Mouse (Mus musculus) liver, embryonic 13.5 days (tissue): ENCODE data around the gene Tm4sf20. TPM values are rescaled to one million over a fixed set of nuclear protein-coding genes. Genes with fewer than 3 reads are reported as not detected.

ENCODE experiments used
- ATAC-seq: fragments of 200-750 bp; cut with Nextera tagmentation; 2 replicates; pipeline ENCODE4 v1.8.0; 2017; ENCODE audit warnings: low read depth, mild to moderate bottlenecking, moderate number of reproducible peaks, moderate library complexity
- DNase-seq: peaks from one replicate; pipeline ENCODE4 v3.0.0; 2022
- H3K27ac ChIP-seq: fragments of 300-500 bp; sonication (generic); 2 replicates; pipeline ENCODE4 v1.5.1; 2015; ENCODE audit warnings: moderate library complexity, mild to moderate bottlenecking, inconsistent platforms
- H3K27me3 ChIP-seq: fragments of 300-500 bp; sonication (generic); 2 replicates; pipeline ENCODE4 v1.6.1; 2015; ENCODE audit warnings: mild to moderate bottlenecking, inconsistent platforms
- H3K36me3 ChIP-seq: fragments of 300-500 bp; sonication (generic); 2 replicates; pipeline ENCODE4 v1.6.1; 2015; ENCODE audit warnings: mild to moderate bottlenecking, inconsistent platforms
- H3K4me1 ChIP-seq: fragments of 300-500 bp; sonication (generic); replicated peaks from 2 replicates; pipeline ENCODE4 v1.6.1; 2015; ENCODE audit warnings: inconsistent platforms
- H3K4me2 ChIP-seq: fragments of 300-500 bp; sonication (generic); 2 replicates; pipeline ENCODE4 v1.6.1; 2015; ENCODE audit warnings: inconsistent platforms, mild to moderate bottlenecking, moderate library complexity
- H3K4me3 ChIP-seq: fragments of 300-500 bp; sonication (generic); replicated peaks from 2 replicates; pipeline ENCODE4 v1.5.1; 2015; ENCODE audit warnings: mild to moderate bottlenecking, inconsistent platforms
- H3K9ac ChIP-seq: fragments of 300-500 bp; sonication (generic); 2 replicates; pipeline ENCODE4 v1.6.1; 2015; ENCODE audit warnings: mild to moderate bottlenecking, inconsistent platforms
- H3K9me3 ChIP-seq: fragments of 300-500 bp; sonication (generic); replicated peaks from 2 replicates; pipeline ENCODE4 v1.6.1; 2016; ENCODE audit warnings: inconsistent platforms
- WGBS: fragments of 180-500 bp; shearing (Covaris S2); methylation state at CpG from one replicate; pipeline ENCODE4 v1.1.7; 2015; ENCODE audit not compliant: insufficient replicate concordance; 5-methylcytosine and 5-hydroxymethylcytosine counted together
- polyA plus RNA-seq: library from polyadenylated mRNA; unstranded; fragments of >200 nt; fragmentation: Nextera tagmentation; extraction: Ambion mirVana; gene quantifications from 2 replicates; pipeline ENCODE4 v1.2.1, GENCODE M21; 2015

Gene Tm4sf20
- polyA plus RNA-seq, 1 experiment from 2014 or later: not detected

- peak overlapping the region; percentile 29; the same call in 1 of the 2 replicates for H3K27ac ChIP-seq
- no peaks in the 10 kb centered on the region for H3K9me3 ChIP-seq
- H3K27me3 ChIP-seq: peaks cover 4% of the 10 kb centered on the region; the same call in 1 of the 2 replicates
- H3K4me1 ChIP-seq: peaks cover 39% of the 10 kb centered on the region
- no peak for DNase-seq
- H3K36me3 ChIP-seq: no peaks in the 10 kb centered on the region
- no peak overlapping the region for H3K4me2 ChIP-seq
- H3K4me3 ChIP-seq: no peak overlapping the region
- peak; percentile 71 for ATAC-seq
- H3K9ac ChIP-seq: no peak overlapping the region
- WGBS: 60% methylated on average over 4 of the region's 4 CpGs
These were observed 28.8 kb upstream of the Tm4sf20 start for GRCm38 (mm10) chr1:82797088-82797487.

GRCm38 (mm10) chr1:82795702-82796443 is 27.6 kb upstream of the Tm4sf20 start:
- H3K9ac ChIP-seq: no peak overlapping the region
- H3K4me1 ChIP-seq: peaks cover 41% of the 10 kb centered on the region
- no peak overlapping the region for H3K4me2 ChIP-seq
- no peaks in the 10 kb centered on the region for H3K36me3 ChIP-seq
- H3K27me3 ChIP-seq: no peaks in the 10 kb centered on the region
- no peak overlapping the region for H3K4me3 ChIP-seq
- DNase-seq (no peak), ATAC-seq (peak; percentile 47; the same call in 1 of the 2 replicates)
- peak overlapping the region; percentile 37 for H3K27ac ChIP-seq
- 31% methylated on average over 18 of the region's 18 CpGs for WGBS
- H3K9me3 ChIP-seq: no peaks in the 10 kb centered on the region

GRCm38 (mm10) chr1:82795211-82795610 is 26.9 kb upstream of the Tm4sf20 start:
- Histone ChIP-seq H3K4me3 (no peak overlapping the region), H3K9me3 (no peaks in the 10 kb centered on the region), H3K4me2 (no peak overlapping the region), H3K27me3 (no peaks in the 10 kb centered on the region), H3K27ac (0 out of 2 replicates have a peak overlapping the region, but pooled peaks have one; percentile 2), H3K36me3 (no peaks in the 10 kb centered on the region), H3K9ac (no peak overlapping the region), H3K4me1 (peaks cover 41% of the 10 kb centered on the region)
- ATAC-seq: no peak
- WGBS: 77% methylated on average over 2 of the region's 2 CpGs
- no peak for DNase-seq

DNA sequence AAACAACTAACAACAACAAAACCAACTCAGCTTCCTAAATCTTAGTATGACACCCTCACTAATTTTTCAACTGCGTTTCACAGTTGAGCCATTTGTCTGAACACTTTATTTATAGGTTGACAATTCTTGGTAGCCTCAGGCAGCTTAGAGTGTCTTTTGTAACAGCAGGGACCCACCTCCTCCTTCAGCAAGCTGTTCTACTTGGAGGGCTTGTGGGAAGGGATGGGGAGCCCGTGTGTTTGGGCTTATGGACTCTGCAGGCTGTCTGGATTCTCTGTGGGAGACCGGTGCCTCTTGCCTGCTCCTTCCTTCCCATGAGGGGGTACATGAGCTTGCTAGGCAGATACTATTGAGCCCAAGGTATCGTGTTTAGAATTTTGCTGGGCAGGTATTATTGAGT is 25.7 kb upstream of the Tm4sf20 start:
- 69% methylated on average over 4 of the region's 4 CpGs for WGBS
- no peak overlapping the region for H3K4me2 ChIP-seq
- no peak for DNase-seq

GRCm38 (mm10) chr1:82793110-82793509 is 24.8 kb upstream of the Tm4sf20 start:
- no peak for DNase-seq
- H3K27me3 ChIP-seq: no peaks in the 10 kb centered on the region
- no peak overlapping the region for H3K27ac ChIP-seq
- ATAC-seq: no peak
- H3K4me1 ChIP-seq: peaks cover 37% of the 10 kb centered on the region
- H3K36me3 ChIP-seq: no peaks in the 10 kb centered on the region
- no peak overlapping the region for H3K4me3 ChIP-seq
- no peak overlapping the region for H3K4me2 ChIP-seq
- H3K9me3 ChIP-seq: no peaks in the 10 kb centered on the region
- WGBS: 73% methylated on average over 3 of the region's 3 CpGs
- no peak overlapping the region for H3K9ac ChIP-seq

More for the DNA sequence above, 25.7 kb upstream of the Tm4sf20 start:
- no peaks in the 10 kb centered on the region for H3K9me3 ChIP-seq
- H3K4me3 ChIP-seq: no peak overlapping the region
- H3K36me3 ChIP-seq: no peaks in the 10 kb centered on the region
- no peaks in the 10 kb centered on the region for H3K27me3 ChIP-seq
- no peak for ATAC-seq
- H3K27ac ChIP-seq: no peak overlapping the region
- H3K4me1 ChIP-seq: peaks cover 41% of the 10 kb centered on the region
- H3K9ac ChIP-seq: no peak overlapping the region

DNA sequence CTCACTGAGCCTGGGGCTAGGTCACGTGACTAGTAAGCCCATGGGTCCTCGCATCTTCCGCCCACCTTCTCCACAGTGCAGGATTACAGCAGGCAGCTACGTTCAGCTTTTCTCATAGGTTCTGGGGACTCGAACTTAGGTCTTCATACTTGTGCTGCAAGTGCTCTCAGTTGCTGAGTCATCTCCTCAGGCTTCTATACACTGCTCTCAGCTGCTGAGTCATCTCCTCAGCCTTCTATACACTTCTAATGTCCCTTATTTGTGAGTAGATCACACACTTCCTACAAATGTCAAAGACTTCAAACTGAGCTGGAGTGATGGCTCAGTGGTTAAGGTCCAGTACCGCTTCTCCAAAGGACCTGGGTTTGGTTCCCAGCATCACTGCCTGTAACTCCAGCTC is 24.0 kb upstream of the Tm4sf20 start:
- H3K4me3 ChIP-seq: no peak overlapping the region
- peak; percentile 63 for ATAC-seq
- 80% methylated on average over 6 of the region's 6 CpGs for WGBS

DNA sequence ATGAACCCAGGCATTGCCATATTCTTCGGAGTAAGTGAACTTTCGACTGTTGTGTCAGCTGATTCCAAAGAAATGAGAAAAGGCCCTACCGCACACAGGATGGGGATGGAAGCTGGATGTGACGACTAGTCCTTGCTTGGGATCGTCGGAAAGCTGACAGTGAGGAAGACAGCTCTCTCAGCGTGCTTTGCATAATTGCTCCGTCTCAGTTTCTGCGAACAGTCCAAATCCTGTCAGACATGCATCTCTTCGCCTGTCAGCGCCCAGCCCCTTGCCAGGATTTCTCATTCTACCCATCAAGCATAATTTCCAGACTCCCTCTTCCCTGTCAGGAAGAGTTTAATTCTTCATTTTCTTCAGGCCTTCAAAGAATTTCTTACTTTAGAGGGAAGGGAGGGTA is 22.8 kb upstream of the Tm4sf20 start:
- no peak overlapping the region for H3K4me2 ChIP-seq
- H3K27ac ChIP-seq: no peak overlapping the region
- H3K9me3 ChIP-seq: no peaks in the 10 kb centered on the region
- H3K27me3 ChIP-seq: no peaks in the 10 kb centered on the region
- no peak for ATAC-seq
- peaks cover 21% of the 10 kb centered on the region for H3K4me1 ChIP-seq
- no peak overlapping the region for H3K9ac ChIP-seq
- no peak for DNase-seq
- no peaks in the 10 kb centered on the region for H3K36me3 ChIP-seq
- WGBS: 77% methylated on average over 11 of the region's 11 CpGs
- H3K4me3 ChIP-seq: no peak overlapping the region

More for the DNA sequence above, 24.0 kb upstream of the Tm4sf20 start:
- DNase-seq: no peak
- H3K27me3 ChIP-seq: no peaks in the 10 kb centered on the region
- peaks cover 33% of the 10 kb centered on the region for H3K4me1 ChIP-seq
- H3K27ac ChIP-seq: no peak overlapping the region
- no peak overlapping the region for H3K9ac ChIP-seq
- H3K4me2 ChIP-seq: no peak overlapping the region
- H3K36me3 ChIP-seq: no peaks in the 10 kb centered on the region
- H3K9me3 ChIP-seq: no peaks in the 10 kb centered on the region

GRCm38 (mm10) chr1:82788070-82788469 is 19.8 kb upstream of the Tm4sf20 start:
- H3K4me2 ChIP-seq: no peak overlapping the region
- H3K27me3 ChIP-seq: no peaks in the 10 kb centered on the region
- no peak overlapping the region for H3K4me3 ChIP-seq
- no peaks in the 10 kb centered on the region for H3K9me3 ChIP-seq
- ATAC-seq (no peak), DNase-seq (no peak)
- no peaks in the 10 kb centered on the region for H3K36me3 ChIP-seq
- H3K27ac ChIP-seq: no peak overlapping the region
- H3K9ac ChIP-seq: no peak overlapping the region
- WGBS: 47% methylated on average over 7 of the region's 7 CpGs
- peaks cover 14% of the 10 kb centered on the region for H3K4me1 ChIP-seq

DNA sequence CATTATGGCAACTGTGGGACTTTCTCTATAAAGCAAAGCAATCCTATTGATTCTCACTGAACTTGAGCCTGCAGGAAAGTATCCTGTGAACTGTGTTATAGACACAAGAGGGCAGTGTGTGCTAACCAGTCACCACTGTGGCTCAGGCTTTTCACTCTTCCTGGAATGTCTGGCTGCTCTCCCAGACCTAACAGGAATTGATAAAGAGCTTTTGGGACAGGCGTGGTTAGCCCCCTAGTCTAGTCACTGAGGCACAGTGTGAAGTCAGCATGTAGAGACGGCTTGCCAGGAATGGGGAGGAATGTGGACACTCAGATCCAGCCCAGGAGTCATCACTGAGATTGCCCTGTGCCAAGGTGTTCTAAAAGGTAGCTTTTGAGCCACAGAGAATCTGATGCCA is 19.2 kb upstream of the Tm4sf20 start:
- no peak overlapping the region for H3K4me2 ChIP-seq
- ATAC-seq (peak; percentile 44; the same call in 1 of the 2 replicates), DNase-seq (peak; percentile 15)
- H3K4me1 ChIP-seq: peaks cover 11% of the 10 kb centered on the region
- H3K4me3 ChIP-seq: no peak overlapping the region
- no peaks in the 10 kb centered on the region for H3K27me3 ChIP-seq
- H3K9ac ChIP-seq: no peak overlapping the region
- H3K9me3 ChIP-seq: no peaks in the 10 kb centered on the region
- no peak overlapping the region for H3K27ac ChIP-seq
- 6% methylated on average over 2 of the region's 2 CpGs for WGBS
- H3K36me3 ChIP-seq: no peaks in the 10 kb centered on the region

GRCm38 (mm10) chr1:82785546-82785945 is 17.3 kb upstream of the Tm4sf20 start:
- Histone ChIP-seq H3K9me3 (no peaks in the 10 kb centered on the region), H3K4me2 (no peak overlapping the region), H3K4me3 (no peak overlapping the region), H3K9ac (no peak overlapping the region), H3K27ac (no peak overlapping the region), H3K4me1 (peaks cover 7% of the 10 kb centered on the region; the same call in 1 of the 2 replicates), H3K27me3 (no peaks in the 10 kb centered on the region), H3K36me3 (no peaks in the 10 kb centered on the region)
- DNase-seq (no peak), ATAC-seq (peak; percentile 67; the same call in 1 of the 2 replicates)
- 69% methylated on average over 6 of the region's 6 CpGs for WGBS

DNA sequence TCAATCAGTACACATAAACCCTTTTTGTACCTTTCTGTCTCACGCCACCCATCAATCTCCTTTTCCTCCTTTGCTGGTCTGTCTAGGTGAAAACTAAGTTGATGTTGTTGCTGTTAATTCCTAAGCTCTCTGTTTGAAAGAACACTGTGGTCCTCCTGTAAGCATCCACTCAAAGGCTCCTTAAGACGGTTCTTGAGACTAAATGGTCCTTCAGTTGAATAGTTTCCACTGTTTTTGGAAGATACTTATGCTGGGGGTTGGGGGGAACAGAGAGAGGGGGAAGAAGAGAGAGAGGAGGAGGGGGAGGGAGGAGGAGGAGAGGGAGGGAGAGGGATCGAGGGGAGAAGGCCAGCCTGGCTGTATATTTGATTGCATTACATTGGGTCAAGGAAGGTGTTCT is 15.3 kb upstream of the Tm4sf20 start:
- H3K36me3 ChIP-seq: no peaks in the 10 kb centered on the region
- DNase-seq: no peak
- no peak overlapping the region for H3K4me3 ChIP-seq
- H3K4me2 ChIP-seq: no peak overlapping the region
- no peaks in the 10 kb centered on the region for H3K27me3 ChIP-seq
- no peak for ATAC-seq
- H3K27ac ChIP-seq: no peak overlapping the region
- H3K9me3 ChIP-seq: no peaks in the 10 kb centered on the region
- peaks cover 7% of the 10 kb centered on the region; the same call in 1 of the 2 replicates for H3K4me1 ChIP-seq
- WGBS: 51% methylated on average over 3 of the region's 3 CpGs
- H3K9ac ChIP-seq: no peak overlapping the region
